Mouse (Mus musculus): ENCODE measurements around the gene Gm45844.
"Not testable (repeated sequence)": the region's sequence is repeated elsewhere in the genome, so short reads cannot be mapped to it uniquely, and the experiment has no call there.

The Gm45844 gene

DNA sequence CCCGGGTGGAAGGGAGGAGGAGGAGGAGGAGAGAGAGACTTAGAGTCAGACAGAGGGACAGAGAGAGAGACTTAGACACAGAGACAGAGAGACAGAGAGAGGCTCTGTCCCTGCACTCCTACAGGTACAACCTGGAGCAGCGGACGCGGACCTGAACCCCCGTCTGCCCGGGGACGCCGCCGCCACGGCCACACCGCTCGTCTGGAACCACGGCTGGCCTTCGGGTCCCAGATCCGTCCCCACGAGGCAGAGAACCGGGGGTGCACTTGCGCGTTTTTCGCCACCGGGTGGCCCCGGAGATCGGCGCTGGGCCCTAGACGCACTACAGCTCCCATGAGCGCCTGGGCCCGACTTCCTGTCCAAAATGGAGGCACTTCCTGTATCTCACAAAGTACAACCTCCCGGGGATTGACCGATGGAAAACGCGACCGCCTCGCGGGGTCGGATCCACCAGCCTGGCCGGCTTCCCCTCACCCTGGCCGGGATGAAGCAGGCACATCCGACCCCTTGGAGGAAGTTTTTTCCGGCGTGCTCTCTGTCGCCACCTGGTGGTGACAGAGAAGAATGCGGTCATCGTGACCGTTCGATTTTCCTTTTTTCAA lies at the start of gene Gm45844:
Gene Gm45844, minus strand, starts transcription at position 324 of the 602 bp plus-strand sequence.
- peak; percentile 44 for DNase-seq (ENCODE audit: low spot score)

DNA sequence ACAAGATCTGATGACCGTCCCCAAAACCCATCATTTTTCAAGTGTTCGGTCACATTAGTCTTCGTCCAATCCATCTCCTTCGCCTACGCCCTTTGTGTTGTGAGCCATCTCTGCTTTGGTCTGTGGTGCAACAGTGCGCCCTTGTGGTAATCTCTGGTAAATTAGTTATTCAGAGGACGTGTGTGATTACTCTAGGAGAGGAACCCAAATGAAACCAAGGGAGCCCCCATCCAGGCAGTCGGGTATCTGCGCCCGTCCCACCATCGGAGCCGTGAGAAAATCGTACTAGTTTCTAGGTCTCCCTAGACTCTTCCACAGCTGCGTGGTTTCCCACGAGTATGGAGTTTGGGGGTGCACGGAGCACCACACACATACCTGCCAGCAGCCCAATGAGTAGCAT lies 17.5 kb upstream of the Gm45844 start:
- peak; percentile 46 for DNase-seq (ENCODE audit: low spot score)

DNA sequence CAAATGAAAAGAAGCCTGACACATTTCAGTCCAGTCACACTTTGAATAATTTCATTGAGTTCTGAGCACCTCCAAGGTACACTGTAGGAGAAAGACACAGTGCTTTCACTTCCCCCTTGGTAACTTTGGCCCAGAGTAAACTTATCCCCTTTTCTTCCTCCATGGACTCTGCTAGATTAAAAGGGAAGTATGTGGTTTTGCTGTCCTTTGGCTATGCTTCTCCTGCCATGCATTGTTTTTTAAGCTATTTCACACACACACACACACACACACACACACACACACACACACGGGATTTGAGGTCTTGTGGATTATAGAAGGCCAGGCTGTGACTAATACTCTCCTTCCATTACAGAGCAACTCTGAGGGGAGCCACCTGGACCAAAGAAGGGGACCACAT lies 3.3 kb upstream of the Gm45844 start:
- DNase-seq (ENCODE audit: low spot score) = no peak

DNA sequence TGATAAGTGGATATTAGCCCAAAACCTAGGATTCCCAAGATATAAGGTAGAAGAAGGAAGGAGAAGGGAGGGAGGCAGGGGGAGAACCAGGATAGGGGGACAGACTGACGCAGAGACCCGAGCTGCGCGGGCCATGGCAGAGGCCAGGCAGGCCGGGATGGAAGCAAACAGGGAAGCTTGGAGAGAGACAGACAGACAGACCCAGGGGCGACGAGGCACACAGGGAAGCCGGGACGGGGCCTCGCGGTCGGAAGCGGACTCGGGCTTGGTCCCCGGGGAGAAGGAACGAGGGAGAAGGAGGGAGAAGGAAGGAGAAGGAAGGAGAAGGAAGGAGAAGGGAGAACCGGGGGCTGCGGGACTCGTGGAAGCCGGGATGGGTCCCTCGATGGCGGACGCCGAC lies 533 bp downstream of the Gm45844 start:
- DNase-seq (ENCODE audit: low spot score) = peak; percentile 34

DNA sequence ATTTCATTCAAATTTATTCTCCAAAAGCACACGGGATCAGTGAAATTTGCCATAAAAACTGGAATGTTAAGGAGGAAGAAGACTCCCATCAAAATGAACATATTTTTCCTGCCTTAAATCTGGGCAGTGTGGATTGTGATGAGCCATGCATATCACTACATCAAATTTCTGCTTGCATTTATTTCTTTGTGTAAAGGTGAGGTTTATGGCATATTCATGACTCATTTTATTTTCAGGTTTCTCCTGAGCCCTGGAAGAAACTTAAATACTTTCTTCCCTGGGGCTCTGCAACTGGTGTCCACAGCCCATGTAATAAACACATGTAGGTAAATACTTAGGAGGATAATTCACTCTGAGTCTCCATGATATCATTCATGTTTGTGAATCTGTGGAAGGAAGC lies 30.9 kb downstream of the Gm45844 start, which contains the start of gene Vmn2r29:
Gene Vmn2r29, minus strand, starts transcription at position 101 of the 400 bp plus-strand sequence.
- DNase-seq (ENCODE audit: low spot score) = not testable (repeated sequence)

DNA sequence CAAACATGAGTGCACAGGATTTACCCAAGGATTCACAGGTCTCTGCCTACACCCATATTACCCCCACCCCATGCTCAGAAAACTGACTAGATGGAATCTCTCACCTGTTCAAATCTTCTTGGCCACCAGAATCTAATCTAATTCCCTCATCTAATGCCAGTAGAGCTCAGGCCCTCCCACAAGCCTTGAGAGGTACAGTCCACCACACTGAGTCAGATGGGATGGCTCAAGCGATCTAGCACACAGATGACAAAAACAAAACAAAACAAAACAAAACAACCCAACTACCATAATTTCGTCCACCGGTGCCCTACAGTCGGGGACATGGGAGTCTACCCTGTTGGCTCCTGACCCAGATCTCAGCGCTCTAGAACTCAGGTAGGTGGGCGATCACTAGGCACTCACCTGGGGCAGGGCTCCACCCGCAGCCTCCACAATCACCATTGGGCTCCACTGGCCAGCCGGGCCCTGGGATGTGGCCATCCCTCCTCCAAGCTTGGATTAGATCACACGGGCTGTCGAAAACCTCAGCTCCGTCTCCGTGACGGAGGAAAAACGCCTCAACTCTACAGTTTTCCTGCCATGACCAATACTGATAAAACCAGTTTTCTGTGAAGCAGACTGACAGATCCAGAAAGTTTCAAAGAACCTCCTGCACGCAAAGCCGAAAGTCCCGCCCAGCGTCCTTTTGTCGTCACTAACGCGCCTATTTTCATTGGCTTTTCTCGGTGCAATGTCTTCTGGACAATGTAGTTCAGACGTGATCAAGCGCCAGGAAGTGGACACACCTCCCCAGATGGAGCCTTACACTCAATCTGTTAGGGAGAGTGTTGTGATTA lies 68.6 kb downstream of the Gm45844 start, which contains the start of gene Zfp772:
Gene Zfp772, minus strand, starts transcription at position 686 of the 839 bp plus-strand sequence.
- DNase-seq (ENCODE audit: low spot score) = peak; percentile 40

DNA sequence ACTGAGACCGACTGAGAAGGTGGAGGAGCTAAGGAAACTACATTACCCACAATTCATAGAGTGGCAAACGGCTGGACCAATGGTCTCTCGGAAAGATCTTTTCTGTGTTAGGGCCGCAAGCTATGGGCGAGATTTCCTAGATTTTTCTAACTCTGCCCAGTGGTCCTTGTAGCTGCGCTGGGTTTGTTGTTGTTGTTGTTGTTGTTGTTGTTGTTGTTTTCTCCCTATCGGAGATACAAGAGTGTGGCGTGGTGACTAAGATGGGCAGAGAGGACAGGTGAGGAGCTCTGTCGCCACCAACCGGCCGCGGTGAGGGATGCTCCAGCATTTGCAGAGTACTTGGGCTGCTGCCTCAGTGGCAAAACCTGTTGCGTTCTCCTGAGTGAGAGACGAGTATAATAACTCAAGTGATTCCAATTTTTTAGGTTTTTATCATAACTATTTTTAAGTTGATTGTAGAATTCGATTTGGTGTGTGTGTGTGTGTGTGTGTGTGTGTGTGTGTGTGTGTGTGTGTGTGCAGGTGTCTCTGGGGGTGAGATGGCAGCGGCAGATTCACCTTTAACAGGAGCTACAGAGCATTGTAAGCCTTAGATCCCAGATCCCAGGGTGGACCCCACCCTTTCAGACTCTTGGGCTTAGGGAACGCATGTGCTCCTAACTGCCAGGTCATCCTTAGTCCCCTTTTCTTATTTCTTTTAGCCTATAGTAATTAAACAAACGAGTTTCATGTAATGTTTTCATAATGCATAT lies 89.7 kb downstream of the Gm45844 start:
- DNase-seq (ENCODE audit: low spot score) = peak; percentile 79

DNA sequence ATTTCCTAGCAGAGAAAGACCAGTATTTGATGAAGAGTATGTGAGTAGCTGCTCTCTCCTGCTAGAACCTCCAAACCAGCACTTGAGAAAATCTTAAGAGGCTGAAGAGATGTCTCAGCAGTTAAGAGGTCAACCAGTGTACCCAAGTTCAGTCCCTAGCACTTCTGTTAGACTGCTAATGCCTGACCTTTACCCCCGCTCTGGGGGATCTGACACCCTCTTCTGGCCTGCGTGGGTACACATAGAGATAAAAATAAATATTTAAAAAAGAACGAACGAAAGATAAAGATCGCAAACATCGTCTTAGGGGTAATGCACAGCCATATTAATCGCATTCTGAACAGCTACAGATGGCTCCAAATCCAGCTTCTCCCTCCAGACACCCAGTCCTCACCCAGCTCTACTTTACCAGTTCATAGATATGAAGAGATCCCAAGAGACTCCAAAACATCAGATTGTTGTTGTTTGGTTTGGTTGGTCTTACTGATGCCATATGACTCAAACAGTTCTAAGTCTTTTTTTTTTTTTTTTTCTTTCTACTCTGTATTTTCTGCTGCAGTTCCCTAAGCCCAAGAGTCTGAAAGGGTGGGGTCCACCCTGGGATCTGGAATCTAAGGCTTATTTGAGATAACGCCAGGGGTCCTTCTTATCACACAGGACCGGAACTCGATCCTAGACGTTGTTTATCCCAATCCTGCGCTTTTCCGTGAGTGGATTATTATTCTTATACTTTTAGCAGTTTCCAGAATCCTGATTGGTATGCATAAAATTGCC lies 90.5 kb downstream of the Gm45844 start:
- DNase-seq (ENCODE audit: low spot score) = no peak

DNA sequence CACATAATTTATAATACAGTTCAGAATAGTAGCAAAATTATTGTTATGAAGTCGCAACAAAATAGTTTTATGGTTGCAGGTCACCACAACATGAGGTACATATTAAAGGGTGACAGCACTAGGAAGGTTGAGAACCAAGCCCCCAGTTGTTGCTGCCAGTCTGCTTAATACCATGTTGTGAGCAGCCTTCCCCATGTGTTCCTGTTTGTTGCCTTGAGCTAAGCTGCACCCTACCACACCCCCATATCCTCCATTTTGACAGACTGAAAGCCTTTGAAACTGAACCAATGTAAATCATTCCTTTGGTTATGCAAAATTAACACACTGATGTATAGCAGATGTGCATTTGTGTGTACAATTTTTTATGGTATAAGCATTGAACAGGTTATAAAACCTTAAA lies 92.2 kb downstream of the Gm45844 start:
- no peak for DNase-seq (ENCODE audit: low spot score)

DNA sequence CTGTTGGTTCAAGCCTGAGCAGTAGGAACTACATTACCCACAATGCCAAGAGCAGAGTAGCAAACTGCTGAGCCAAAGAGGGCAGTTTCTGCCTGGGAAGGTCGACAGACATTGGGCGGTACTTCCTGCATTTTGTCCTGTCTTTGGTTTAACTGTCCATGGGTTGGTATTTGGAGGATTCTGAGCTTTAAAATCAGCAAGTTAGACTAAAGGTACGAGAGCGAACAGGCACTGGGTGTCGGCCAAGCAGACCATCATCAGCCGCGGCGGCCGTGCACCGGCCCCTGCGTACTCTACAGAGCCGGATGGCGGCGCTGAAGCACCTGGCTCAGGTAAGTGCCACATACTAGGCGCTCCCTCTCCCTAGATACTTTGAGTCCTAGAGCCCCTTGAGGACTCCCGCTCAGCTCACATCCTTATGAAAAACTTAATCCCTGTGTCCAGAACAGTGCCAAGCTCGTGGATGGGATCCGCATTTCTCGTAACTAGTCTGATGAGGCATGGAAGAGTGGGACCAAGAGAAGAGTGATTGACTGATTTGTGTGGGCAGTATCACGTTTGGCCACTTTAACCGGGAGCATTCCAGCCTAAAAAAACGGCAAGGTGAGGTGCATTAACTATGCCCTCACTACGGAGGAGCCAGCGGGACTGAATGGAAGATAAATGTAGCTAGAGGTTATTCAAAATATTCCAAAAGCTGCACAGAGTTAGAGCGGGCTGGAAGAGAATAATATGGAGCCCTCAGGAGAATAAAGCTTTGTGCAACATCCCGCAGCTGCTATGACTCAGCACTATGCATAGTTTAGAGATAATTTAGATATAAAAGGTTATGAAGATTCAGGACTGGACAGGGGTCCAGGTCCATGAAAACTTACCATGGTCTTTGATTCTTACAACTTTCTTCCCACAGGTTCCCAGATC lies 106.6 kb downstream of the Gm45844 start, which contains the start of gene Zfp418:
Gene Zfp418, plus strand, starts transcription at position 104 of the 921 bp plus-strand sequence.
- DNase-seq (ENCODE audit: low spot score) = peak; percentile 85
